Mouse (Mus musculus): ENCODE results near the gene Wfdc15b. TPM values are rescaled to one million over a fixed set of nuclear protein-coding genes. Genes with fewer than 3 reads are reported as not detected.

Wfdc15b gene
- total RNA-seq, 2 experiments from 2014 or later, result not detected

DNA sequence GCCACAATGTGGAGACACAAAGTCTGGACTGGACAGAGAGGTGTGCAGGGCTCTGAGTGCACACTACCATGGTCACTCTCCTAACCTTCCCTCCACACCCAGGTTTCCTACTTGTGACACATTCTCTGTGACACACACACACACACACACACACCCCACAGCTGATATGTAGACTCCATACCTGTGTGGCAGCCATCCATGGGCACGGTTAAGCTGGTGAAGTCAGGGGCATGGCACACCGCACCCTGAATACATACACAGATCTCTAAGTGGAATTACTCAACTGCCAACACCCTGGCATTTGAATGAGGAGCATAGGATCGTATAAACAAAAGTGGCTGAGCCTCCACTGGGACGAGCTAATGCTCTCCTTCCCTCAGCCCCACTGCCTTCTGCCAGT is 40.7 kb downstream of the Wfdc15b start:
- no peak for DNase-seq (ENCODE audit: low spot score)
- intact Hi-C loops (cut with DNase I), result loop anchor here (2.0 kb wide), 2 partner anchors 46 to 78 kb away; no protein-coding TSS in a partner anchor

DNA sequence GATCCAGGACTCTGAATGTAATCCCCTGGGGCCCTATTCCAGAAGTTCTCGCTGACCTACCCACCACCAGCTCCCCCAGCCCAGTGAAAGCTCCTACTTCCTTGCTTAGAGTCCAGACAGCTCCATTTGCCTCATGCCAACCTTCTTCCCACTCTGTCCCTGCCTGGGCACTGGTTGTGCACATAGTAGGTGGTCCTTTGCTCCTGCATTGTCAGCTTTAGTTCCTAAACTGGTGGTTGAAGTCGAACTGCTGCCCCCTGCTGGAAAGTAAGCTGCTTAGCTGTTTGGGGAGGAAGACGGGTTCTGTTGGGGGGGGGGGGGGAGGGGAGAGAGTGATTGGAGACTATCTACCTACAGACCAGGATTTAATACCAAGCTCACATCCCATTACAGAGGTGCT is 41.3 kb downstream of the Wfdc15b start:
- intact Hi-C loops (cut with DNase I), result loop anchor here (2.0 kb wide), 2 partner anchors 45 to 77 kb away; no protein-coding TSS in a partner anchor
- no peak for DNase-seq (ENCODE audit: low spot score)

DNA sequence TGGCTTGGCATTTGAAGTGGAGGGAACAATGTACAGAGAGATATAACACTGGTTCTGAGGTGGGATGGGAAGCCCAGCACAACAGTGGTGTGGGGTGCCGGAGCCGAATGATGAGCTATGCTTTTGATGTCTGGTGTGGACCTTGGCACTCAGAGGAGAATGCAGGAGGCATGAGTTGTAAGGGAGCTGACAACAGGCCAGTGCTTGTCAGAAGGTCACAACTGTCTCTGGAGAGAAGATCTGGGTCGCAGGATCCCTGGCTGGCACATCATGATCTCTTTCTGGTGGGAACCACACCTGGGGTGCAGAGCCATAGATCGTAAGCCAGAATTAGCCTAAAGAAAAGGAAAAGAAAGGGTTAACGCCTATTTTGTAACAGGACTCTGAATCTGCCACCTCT is 43.6 kb downstream of the Wfdc15b start:
- DNase-seq (ENCODE audit: low spot score), result no peak
- intact Hi-C loops (cut with DNase I), result no loop called here

DNA sequence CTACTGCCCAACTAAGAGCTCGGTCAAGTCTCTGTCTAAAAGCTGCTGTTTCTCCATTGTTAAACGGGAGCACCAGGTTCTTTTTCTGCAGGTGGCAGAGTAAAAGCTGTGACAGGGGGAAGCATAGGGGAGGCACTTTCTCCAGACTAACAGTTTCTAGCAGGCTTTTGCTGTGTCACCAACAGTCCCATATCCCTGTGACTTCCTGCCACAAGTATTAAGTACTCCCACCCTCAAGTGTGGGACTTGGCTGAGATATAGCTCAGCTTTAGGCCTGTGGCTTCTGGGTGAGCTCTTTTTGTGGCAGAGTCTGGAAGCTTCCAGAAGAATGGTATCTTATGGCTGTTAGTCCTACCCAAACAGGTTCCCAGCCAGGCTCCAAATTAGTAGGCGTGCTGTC is 45.6 kb downstream of the Wfdc15b start:
- intact Hi-C loops (cut with DNase I), result no loop called here
- no peak for DNase-seq (ENCODE audit: low spot score)

DNA sequence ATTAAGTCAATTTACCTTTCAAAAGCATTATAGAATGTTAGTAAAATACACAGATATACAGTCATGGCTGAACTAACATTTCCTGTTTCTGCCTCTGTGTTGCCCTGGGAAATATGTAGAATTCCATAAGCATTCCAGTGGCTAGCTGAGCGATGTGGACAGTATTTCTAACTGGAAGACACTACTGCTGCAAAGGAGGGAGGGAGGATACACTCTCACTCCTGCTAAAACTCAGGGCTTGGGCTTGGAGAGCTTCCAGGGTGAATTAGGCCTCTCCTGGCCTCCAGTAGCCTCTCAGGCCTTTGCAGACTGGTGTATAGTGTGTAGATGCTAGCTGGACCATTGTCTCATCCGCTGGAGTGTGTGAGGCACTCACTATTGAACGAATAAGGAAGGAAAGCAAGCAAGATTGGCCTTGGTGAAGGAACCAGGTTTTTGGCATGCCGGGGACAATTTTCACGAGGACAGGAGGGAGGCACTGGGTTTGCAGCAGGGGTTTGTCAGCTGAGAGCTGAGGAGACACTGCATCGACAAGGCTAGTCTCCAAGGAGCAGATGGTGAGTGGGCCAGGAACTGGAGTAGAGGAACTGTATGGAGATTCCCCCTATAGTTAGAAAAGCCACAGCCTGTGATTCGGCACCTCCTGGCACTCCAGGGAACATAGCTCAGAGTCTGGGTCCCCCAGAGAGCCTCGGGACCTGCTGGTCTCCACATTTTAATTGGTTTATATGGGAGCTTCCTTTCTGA is 46.6 kb downstream of the Wfdc15b start:
- intact Hi-C loops (cut with DNase I), result no loop called here
- no peak for DNase-seq (ENCODE audit: low spot score)

DNA sequence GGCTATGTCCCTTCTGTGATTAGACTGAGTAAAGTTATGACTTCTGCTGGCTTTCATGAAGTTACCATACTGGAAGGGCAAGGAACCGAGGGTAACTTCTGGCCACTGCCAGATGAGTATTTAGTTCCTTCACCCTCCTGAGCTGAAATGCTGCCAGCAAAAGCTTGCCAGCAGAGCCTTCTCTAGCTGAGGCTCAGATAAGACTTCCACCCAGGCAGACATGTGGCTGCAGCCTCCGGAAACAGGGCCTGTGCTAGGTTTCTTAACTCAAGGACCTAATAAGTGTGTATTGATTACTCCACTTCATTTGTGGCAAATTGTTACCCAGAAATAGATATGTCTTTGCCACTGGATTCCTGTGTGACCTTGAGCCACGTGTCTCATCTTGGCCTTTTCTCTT is 48.1 kb downstream of the Wfdc15b start:
- intact Hi-C loops (cut with DNase I), result no loop called here
- no peak for DNase-seq (ENCODE audit: low spot score)

DNA sequence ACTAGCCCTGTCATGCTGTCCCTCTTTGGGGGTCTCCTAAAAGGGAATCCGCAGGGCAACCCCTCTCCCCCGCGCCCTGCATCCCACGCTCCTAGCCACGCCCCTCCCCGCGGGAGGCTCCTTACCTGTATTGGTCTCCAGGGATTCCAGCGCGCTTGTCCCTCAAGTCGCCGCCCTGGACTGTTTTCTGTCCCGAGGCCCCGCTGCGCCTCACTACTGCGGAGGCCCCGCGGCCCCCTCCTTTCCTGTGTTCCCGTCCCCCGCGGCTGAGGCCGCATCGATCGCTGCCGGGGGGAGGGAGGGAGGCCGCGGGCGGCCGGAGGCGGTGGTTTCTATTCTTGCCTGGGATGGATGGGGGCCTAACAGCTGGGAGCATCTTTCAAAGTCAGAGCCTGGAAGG is 50.6 kb downstream of the Wfdc15b start, which contains the start of gene Kcns1:
Gene Kcns1, minus strand, starts transcription at position 212 of the 400 bp plus-strand sequence.
- intact Hi-C loops (cut with DNase I), result no loop called here
- no peak for DNase-seq (ENCODE audit: low spot score)

DNA sequence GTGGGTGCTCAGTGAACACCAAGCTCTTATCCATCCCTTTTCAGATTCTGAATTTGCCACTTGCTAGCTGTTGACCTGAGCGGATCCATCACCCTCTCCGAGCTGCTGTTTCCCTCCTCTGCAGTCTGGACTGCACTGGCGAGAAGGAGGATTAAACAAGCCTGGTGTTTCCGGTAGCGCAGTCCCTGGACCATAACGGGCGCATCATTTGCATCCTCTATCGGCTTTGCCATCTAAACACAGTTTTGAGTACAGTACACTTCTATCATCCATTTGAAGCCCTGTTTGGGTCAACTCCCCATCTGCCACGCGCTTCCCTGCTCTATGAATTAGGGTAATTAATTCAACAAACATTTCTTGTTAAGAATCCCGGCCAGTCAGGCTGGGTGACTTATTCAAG is 51.1 kb downstream of the Wfdc15b start:
- no peak for DNase-seq (ENCODE audit: low spot score)
- intact Hi-C loops (cut with DNase I), result no loop called here

DNA sequence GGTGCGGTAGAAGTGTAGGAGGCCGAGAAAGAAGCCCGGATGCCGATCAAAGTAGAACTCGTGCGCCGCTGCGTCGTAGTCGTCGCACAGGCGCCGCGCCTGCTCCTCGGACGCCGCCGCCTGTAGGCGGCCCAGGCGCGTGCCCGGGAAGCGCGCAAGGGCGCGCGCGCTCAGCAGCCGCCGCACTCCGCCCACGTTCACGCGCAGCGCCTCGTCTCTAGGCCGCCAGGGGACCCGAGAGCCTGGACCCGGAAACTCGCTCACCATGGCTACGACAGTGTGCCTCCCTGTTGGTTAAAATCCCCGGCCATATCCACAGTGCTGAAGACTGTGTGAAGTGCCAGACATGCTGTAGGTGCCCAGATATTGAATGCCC is 52.9 kb downstream of the Wfdc15b start:
- intact Hi-C loops (cut with DNase I), result no loop called here
- DNase-seq (ENCODE audit: low spot score), result no peak

DNA sequence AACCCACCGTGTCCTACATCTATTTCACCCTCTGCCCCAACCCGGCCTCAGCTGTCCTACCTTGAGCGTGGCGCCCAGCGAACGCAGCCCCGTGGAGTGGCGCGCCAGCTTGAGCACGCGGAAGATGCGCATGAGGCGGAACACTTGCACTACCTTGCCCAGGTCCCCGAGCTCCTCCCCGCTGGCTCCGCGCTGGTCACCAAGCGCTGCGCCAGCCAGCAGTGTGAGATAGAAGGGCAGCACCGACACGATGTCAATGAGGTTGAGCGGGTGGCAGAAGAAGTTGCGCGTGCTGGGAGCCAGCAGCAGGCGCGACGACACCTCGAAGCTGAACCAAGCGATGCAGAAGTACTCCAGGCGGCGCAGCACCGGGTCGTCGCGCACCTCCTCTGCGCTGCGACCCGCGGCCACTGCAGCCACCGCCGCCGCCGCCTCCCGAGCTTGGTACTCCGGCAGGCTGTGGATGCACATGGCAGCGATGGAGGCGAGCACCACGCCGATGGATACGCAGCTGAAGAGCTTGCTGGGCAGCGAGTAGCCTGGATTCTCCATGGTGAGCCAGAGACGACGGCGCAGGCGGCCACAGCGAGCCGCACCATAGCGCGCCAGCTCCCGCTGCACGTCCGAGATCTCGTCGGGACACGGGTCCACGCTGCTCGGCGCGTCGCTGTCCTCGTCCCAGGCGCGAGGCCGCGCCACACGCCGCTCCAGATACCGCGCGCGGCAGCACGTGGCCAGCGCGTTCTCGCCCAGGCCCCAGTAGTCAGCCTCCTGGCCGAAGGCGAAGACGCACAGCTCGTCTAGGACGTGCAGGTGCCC is 53.5 kb downstream of the Wfdc15b start:
- intact Hi-C loops (cut with DNase I), result no loop called here

DNA sequence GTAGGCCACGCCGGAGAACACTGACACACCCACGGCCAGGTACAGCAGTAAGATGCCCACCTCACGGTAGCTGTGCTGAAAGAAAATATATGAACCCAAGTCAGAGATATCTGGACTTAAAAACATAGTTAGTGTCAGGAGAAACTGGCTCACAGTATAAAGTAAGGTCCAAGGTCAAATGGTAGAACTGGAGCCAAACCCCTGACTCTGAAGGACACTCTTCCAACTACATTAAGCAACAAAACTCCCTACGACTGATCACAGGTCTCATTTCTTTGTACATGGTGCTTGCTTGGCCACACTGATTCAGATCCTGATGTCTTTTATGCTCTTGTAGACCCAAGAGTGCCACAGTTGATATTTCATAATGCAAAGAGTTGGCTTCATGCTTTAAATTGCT is 56.5 kb downstream of the Wfdc15b start:
- DNase-seq (ENCODE audit: low spot score), result no peak
- intact Hi-C loops (cut with DNase I), result no loop called here

More for the DNA sequence above, 53.5 kb downstream of the Wfdc15b start:
- DNase-seq (ENCODE audit: low spot score), result no peak

Other genes with a start within 250 kb of the Wfdc15b start
- gene Ywhab, start 226.7 kb downstream of the Wfdc15b start, total RNA-seq (2021), result 10 to 100 TPM; 74.3 to 82.2 TPM
- 1 to 10 TPM in 1 of 2 experiments, under 1 TPM in 1; 0.96 to 1.3 TPM for gene Pabpc1l, start 196.2 kb downstream of the Wfdc15b start, total RNA-seq (2021)
- 10 to 100 TPM; 14.8 to 18.5 TPM for gene Stk4, start 151.3 kb downstream of the Wfdc15b start, total RNA-seq (2021)
- gene Tomm34, start 150.5 kb downstream of the Wfdc15b start, total RNA-seq (2021), result 10 to 100 TPM; 17.8 to 18.7 TPM
- gene Kcns1, start 50.5 kb downstream of the Wfdc15b start, total RNA-seq (2021), result not detected
- not detected for gene Wfdc5, start 38.9 kb downstream of the Wfdc15b start, total RNA-seq (2021)
- not detected for gene Wfdc12, start 31.1 kb downstream of the Wfdc15b start, total RNA-seq (2021)
- gene Wfdc15a, start 21.5 kb downstream of the Wfdc15b start, total RNA-seq (2021), result not detected
- gene Svs2, start 16.8 kb upstream of the Wfdc15b start, total RNA-seq (2021), result not detected
- gene Svs3b, start 35.0 kb upstream of the Wfdc15b start, total RNA-seq (2021), result not detected
- gene Svs4, start 56.8 kb upstream of the Wfdc15b start, total RNA-seq (2021), result not detected
- not detected for gene Svs3a, start 67.6 kb upstream of the Wfdc15b start, total RNA-seq (2021)
- gene Svs6, start 95.1 kb upstream of the Wfdc15b start, total RNA-seq (2021), result not detected
- not detected for gene Svs5, start 111.1 kb upstream of the Wfdc15b start, total RNA-seq (2021)
- 1 to 10 TPM; 3.1 to 7.2 TPM for gene Slpi, start 167.4 kb upstream of the Wfdc15b start, total RNA-seq (2021)
- gene Rbpjl, start 181.5 kb upstream of the Wfdc15b start, total RNA-seq (2021), result not detected
- gene Matn4, start 183.5 kb upstream of the Wfdc15b start, total RNA-seq (2021), result under 1 TPM; 0.42 to 0.52 TPM
- 10 to 100 TPM; 19.7 to 22.4 TPM for gene Sdc4, start 222.2 kb upstream of the Wfdc15b start, total RNA-seq (2021)
- 10 to 100 TPM; 22.2 to 26.8 TPM for gene Sys1, start 235.3 kb upstream of the Wfdc15b start, total RNA-seq (2021)
- 1 to 10 TPM; 1.4 to 2.5 TPM for gene Gm20458, start 239.3 kb upstream of the Wfdc15b start, total RNA-seq (2021)

All from heart, postnatal 25 days (tissue).